Mouse (Mus musculus) spleen, adult 18-20 months (tissue): ENCODE measurements around the gene Pih1d2.
A peak's percentile ranks its signal among the peaks of the same experiment; 100 is the strongest.
"Not testable (repeated sequence)": the region's sequence is repeated elsewhere in the genome, so short reads cannot be mapped to it uniquely, and the experiment has no call there.

Experiments
- DNase-seq, 2 experiments: peaks; one replicate each; pipeline ENCODE4 v3.0.0; 2022; ENCODE audit warnings: mixed read lengths in 2 of 2

The Pih1d2 gene

GRCm38 (mm10) chr9:50630903-50631302 is 13.8 kb downstream of the Pih1d2 start:
- DNase-seq, result not testable (repeated sequence)

- no peak for DNase-seq
Measured at GRCm38 (mm10) chr9:50632016-50632688, 15.0 kb downstream of the Pih1d2 start.

GRCm38 (mm10) chr9:50633059-50633458 is 15.9 kb downstream of the Pih1d2 start:
- no peak for DNase-seq

GRCm38 (mm10) chr9:50634270-50634669 is 17.1 kb downstream of the Pih1d2 start:
- DNase-seq, result no peak

GRCm38 (mm10) chr9:50646826-50647370 is 29.8 kb downstream of the Pih1d2 start:
- no peak for DNase-seq

- no peak for DNase-seq
Measured at GRCm38 (mm10) chr9:50650503-50650902, 33.4 kb downstream of the Pih1d2 start.

GRCm38 (mm10) chr9:50658391-50658790 is 41.3 kb downstream of the Pih1d2 start:
- DNase-seq, result no peak

- DNase-seq, result no peak
Measured at GRCm38 (mm10) chr9:50658941-50659388, 41.8 kb downstream of the Pih1d2 start.

GRCm38 (mm10) chr9:50659392-50660217 is 42.5 kb downstream of the Pih1d2 start, which contains the start of gene Dlat:
TSS of gene Dlat (minus strand) at chr9:50659780.
- DNase-seq, result peak; percentile 72 to 79

- no peak for DNase-seq
Measured at GRCm38 (mm10) chr9:50660431-50660830, 43.3 kb downstream of the Pih1d2 start.

- no peak for DNase-seq
Measured at GRCm38 (mm10) chr9:50664826-50665225, 47.7 kb downstream of the Pih1d2 start.

GRCm38 (mm10) chr9:50666442-50666841 is 49.3 kb downstream of the Pih1d2 start:
- no peak for DNase-seq

- no peak for DNase-seq
Measured at GRCm38 (mm10) chr9:50667579-50668498, 50.7 kb downstream of the Pih1d2 start.

GRCm38 (mm10) chr9:50670690-50671089 is 53.6 kb downstream of the Pih1d2 start:
- DNase-seq, result peak; percentile 29 to 63
